Mouse (Mus musculus) adrenal gland, adult 10 weeks (tissue): ENCODE data around the gene Exoc5. TPM values are rescaled to one million over a fixed set of nuclear protein-coding genes. Genes with fewer than 3 reads are reported as not detected.

Experiments used
- polyA plus RNA-seq: library from polyadenylated mRNA; stranded (reverse); fragments of 350-450 nt; fragmentation: Illumina TruSeq; extraction: RNeasy Lipid Tissue Mini Kit (QIAGEN cat#74804); gene quantifications from one replicate; pipeline ENCODE4 v1.2.3, GENCODE M21; 2014; ENCODE audit warnings: low read depth, low replicate concordance

The Exoc5 gene
- polyA plus RNA-seq: 154 TPM

DNA sequence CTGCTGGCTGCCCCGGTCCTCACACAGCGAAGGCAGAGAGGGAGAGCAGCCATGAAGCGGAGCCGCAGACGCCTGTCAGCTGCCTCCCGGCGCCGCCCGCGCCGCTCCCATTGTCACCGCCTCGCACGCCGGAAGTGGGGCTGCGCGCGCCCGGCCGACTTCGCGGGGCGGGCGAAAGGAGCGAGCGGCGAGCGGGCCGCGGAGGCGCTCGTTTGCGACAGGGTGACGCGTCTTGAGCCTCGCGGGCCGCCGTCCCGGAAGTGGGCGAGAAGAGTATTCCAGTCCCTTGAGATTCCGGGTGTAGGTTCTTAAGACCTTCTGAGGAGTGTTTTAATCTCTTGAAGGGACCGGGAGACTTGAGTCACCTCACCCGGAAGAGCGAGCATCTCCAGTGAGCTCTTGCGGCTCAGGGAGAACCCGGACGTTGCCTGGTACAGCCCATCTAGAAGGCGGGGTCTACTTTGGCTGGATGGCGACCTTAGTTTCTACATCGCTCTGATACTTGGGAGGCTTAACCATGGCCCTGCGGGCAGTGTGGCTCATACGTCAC lies at the start of gene Exoc5:
Exoc5 (minus strand) TSS at position 380 of the 550 bp plus-strand sequence.

DNA sequence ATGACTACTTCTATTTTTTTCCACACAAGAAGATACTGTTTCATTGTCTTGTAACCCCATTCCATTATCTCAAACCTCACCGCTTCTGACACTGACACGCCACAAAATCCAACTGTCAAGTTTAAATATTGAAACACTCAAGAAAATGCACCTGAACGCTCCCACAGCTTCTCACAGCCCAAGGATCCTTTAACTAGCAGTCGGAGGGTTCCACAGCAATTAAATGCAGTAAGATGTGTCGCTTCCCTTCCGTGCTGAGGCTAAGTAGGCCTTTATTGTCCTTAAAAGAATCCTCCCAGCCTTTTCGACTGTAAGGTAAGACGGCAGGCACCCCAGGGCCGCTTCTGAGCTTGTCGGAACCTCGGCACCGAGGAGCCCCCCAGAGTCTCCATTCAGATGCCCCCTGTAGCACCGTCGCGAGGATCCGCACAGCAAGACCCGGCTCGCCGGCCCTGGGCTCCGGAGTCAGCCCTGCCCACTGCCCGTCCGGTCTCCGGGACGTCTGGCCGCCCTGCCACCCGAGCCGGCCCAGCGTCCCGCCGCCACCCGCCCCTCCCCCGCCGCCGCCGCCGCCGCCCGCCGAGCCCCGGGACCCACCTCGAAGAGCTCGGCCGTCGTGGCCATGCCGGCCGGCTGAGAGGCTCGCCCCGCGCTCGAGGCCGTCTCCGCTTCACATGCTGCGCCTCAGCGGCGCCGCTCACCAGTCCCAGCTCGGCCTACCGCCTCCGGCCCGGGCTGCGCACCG lies 752 bp downstream of the Exoc5 start, which contains the start of gene Ap5m1:
Ap5m1 (plus strand) TSS at position 569 of the 745 bp plus-strand sequence.

Other genes starting within 250 kb of the Exoc5 start
- gene Ap5m1, start 556 bp downstream of the Exoc5 start, polyA plus RNA-seq: 66.1 TPM
- 142 TPM for gene Naa30, start 105.6 kb upstream of the Exoc5 start, polyA plus RNA-seq
- not detected for gene ccdc198, start 178.8 kb upstream of the Exoc5 start, polyA plus RNA-seq